Mouse (Mus musculus) forebrain, postnatal 0 days (tissue): ENCODE results near the gene Plppr5. TPM values are rescaled to one million over a fixed set of nuclear protein-coding genes. Genes with fewer than 3 reads are reported as not detected.

Experiments
- ATAC-seq: fragments of 200-750 bp; cut with Nextera tagmentation; 2 replicates; pipeline ENCODE4 v1.8.0; 2017; ENCODE audit warnings: mild to moderate bottlenecking, moderate library complexity
- DNase-seq: peaks from one replicate; pipeline ENCODE4 v3.0.0-alpha.2; 2015
- H3K27ac ChIP-seq: fragments of 300-500 bp; sonication (generic); 2 replicates; pipeline ENCODE4 v1.5.1; 2014; ENCODE audit warnings: low read depth, mild to moderate bottlenecking, antibody characterized with exemption, low read length, moderate library complexity, mixed read lengths
- H3K27me3 ChIP-seq: fragments of 300-500 bp; sonication (generic); 2 replicates; pipeline ENCODE4 v1.6.1; 2014; ENCODE audit warnings: mild to moderate bottlenecking, low read length, mixed read lengths; ENCODE audit not compliant: insufficient read depth
- H3K36me3 ChIP-seq: fragments of 300-500 bp; sonication (generic); 2 replicates; pipeline ENCODE4 v1.6.1; 2014; ENCODE audit warnings: mild to moderate bottlenecking, moderate library complexity; ENCODE audit not compliant: insufficient read depth
- H3K4me1 ChIP-seq: fragments of 300-500 bp; sonication (generic); 2 replicates; pipeline ENCODE4 v1.6.1; 2014; ENCODE audit warnings: antibody characterized with exemption; ENCODE audit not compliant: insufficient read depth
- H3K4me2 ChIP-seq: fragments of 300-500 bp; sonication (generic); 2 replicates; pipeline ENCODE4 v1.6.1; 2014; ENCODE audit warnings: low read depth, mild to moderate bottlenecking, moderate library complexity
- H3K4me3 ChIP-seq: fragments of 300-500 bp; sonication (generic); 2 replicates; pipeline ENCODE4 v1.5.1; 2014; ENCODE audit warnings: low read depth, low read length, mixed read lengths
- H3K9ac ChIP-seq: fragments of 300-500 bp; sonication (generic); 2 replicates; pipeline ENCODE4 v1.6.1; 2014; ENCODE audit warnings: mild to moderate bottlenecking
- H3K9me3 ChIP-seq: fragments of 300-500 bp; sonication (generic); 2 replicates; pipeline ENCODE4 v1.6.1; 2016; ENCODE audit warnings: low read length
- CTCF ChIP-seq: sonication (generic); IDR thresholded peaks from 2 replicates; pipeline ENCODE4 v1.5.1; 2016; ENCODE audit warnings: antibody characterized with exemption, control low read depth, low read depth
- WGBS: fragments of 180-500 bp; shearing (Covaris S2); extraction: QIAGEN DNeasy Blood & Tissue Kit; methylation state at CpG from one replicate; pipeline ENCODE4 v1.1.7; 2014; 5-methylcytosine and 5-hydroxymethylcytosine counted together
- polyA plus RNA-seq: library from polyadenylated mRNA; unstranded; fragments of >200 nt; fragmentation: Nextera tagmentation; extraction: Ambion mirVana; gene quantifications from 2 replicates; pipeline ENCODE4 v1.2.1, GENCODE M21; 2015
- total RNA-seq: library from RNA; depleted of rRNA; stranded (reverse); fragments of >200 nt; gene quantifications from 2 replicates; pipeline ENCODE4 v1.2.3, GENCODE M21; 2014

The Plppr5 gene
- total and polyA plus RNA-seq, 2 experiments from 2014 or later = 19.1 to 40.1 TPM

GRCm38 (mm10) chr3:117582628-117583027 is 8.0 kb downstream of the Plppr5 start:
- H3K27ac ChIP-seq = no peak overlapping the region
- WGBS = 88% methylated on average over 2 of the region's 2 CpGs
- ATAC-seq (no peak), DNase-seq (no peak)
- no peaks in the 10 kb centered on the region; the same call in 1 of the 2 replicates for H3K36me3 ChIP-seq
- peaks cover 4% of the 10 kb centered on the region for H3K4me1 ChIP-seq
- H3K9me3 ChIP-seq = no peaks in the 10 kb centered on the region
- H3K4me3 ChIP-seq = no peak overlapping the region
- no peaks in the 10 kb centered on the region for H3K27me3 ChIP-seq
- H3K4me2 ChIP-seq = no peak overlapping the region
- H3K9ac ChIP-seq = no peak overlapping the region
- no peak for TF ChIP-seq CTCF

GRCm38 (mm10) chr3:117602404-117602803 is 27.8 kb downstream of the Plppr5 start:
- Histone ChIP-seq H3K27me3 (no peaks in the 10 kb centered on the region), H3K9ac (no peak overlapping the region), H3K36me3 (no peaks in the 10 kb centered on the region), H3K9me3 (no peaks in the 10 kb centered on the region), H3K4me2 (no peak overlapping the region), H3K4me1 (0 out of 2 replicates have a peak, but pooled peaks cover 2% of the 10 kb centered on the region), H3K27ac (no peak overlapping the region), H3K4me3 (no peak overlapping the region)
- ATAC-seq = peak; percentile 42; the same call in 1 of the 2 replicates
- DNase-seq = peak; percentile 23
- 25% methylated on average over 1 of the region's 1 CpGs for WGBS
- TF ChIP-seq CTCF = no peak

- no peak overlapping the region for H3K9ac ChIP-seq
- TF ChIP-seq CTCF = no peak
- H3K27ac ChIP-seq = no peak overlapping the region
- no peaks in the 10 kb centered on the region for H3K27me3 ChIP-seq
- 49% methylated on average over 2 of the region's 2 CpGs for WGBS
- H3K36me3 ChIP-seq = no peaks in the 10 kb centered on the region
- no peak for ATAC-seq
- no peak for DNase-seq
- no peak overlapping the region for H3K4me2 ChIP-seq
- H3K4me3 ChIP-seq = no peak overlapping the region
- H3K4me1 ChIP-seq = 0 out of 2 replicates have a peak, but pooled peaks cover 4% of the 10 kb centered on the region
- H3K9me3 ChIP-seq = no peaks in the 10 kb centered on the region
These were observed 28.8 kb downstream of the Plppr5 start for GRCm38 (mm10) chr3:117603458-117603857.

GRCm38 (mm10) chr3:117606383-117606782 is 31.7 kb downstream of the Plppr5 start:
- Histone ChIP-seq H3K4me2 (no peak overlapping the region), H3K27me3 (no peaks in the 10 kb centered on the region), H3K36me3 (no peaks in the 10 kb centered on the region), H3K9me3 (no peaks in the 10 kb centered on the region), H3K4me1 (0 out of 2 replicates have a peak, but pooled peaks cover 4% of the 10 kb centered on the region), H3K4me3 (no peak overlapping the region), H3K27ac (no peak overlapping the region), H3K9ac (no peak overlapping the region)
- ATAC-seq = no peak
- no peak for DNase-seq
- no peak for TF ChIP-seq CTCF

GRCm38 (mm10) chr3:117611453-117611852 is 36.8 kb downstream of the Plppr5 start:
- 66% methylated on average over 5 of the region's 5 CpGs for WGBS
- no peak for TF ChIP-seq CTCF
- Histone ChIP-seq H3K4me3 (no peak overlapping the region), H3K4me2 (no peak overlapping the region), H3K27ac (no peak overlapping the region), H3K27me3 (no peaks in the 10 kb centered on the region), H3K9me3 (no peaks in the 10 kb centered on the region), H3K36me3 (no peaks in the 10 kb centered on the region), H3K4me1 (0 out of 2 replicates have a peak, but pooled peaks cover 7% of the 10 kb centered on the region), H3K9ac (no peak overlapping the region)
- ATAC-seq = no peak
- DNase-seq = no peak

GRCm38 (mm10) chr3:117614856-117615255 is 40.2 kb downstream of the Plppr5 start:
- Histone ChIP-seq H3K27ac (0 out of 2 replicates have a peak overlapping the region, but pooled peaks have one; percentile 15), H3K4me2 (no peak overlapping the region), H3K4me1 (0 out of 2 replicates have a peak, but pooled peaks cover 4% of the 10 kb centered on the region), H3K9me3 (no peaks in the 10 kb centered on the region), H3K4me3 (no peak overlapping the region), H3K36me3 (no peaks in the 10 kb centered on the region), H3K27me3 (no peaks in the 10 kb centered on the region), H3K9ac (no peak overlapping the region)
- DNase-seq (no peak), ATAC-seq (peak; percentile 27; the same call in 1 of the 2 replicates)
- WGBS = 35% methylated on average over 1 of the region's 1 CpGs
- TF ChIP-seq CTCF = no peak

- Histone ChIP-seq H3K9ac (no peak overlapping the region), H3K36me3 (no peaks in the 10 kb centered on the region), H3K4me2 (no peak overlapping the region), H3K27ac (no peak overlapping the region; the same call in 1 of the 2 replicates), H3K4me3 (no peak overlapping the region), H3K4me1 (no peaks in the 10 kb centered on the region), H3K9me3 (no peaks in the 10 kb centered on the region), H3K27me3 (no peaks in the 10 kb centered on the region)
- WGBS = 79% methylated on average over 13 of the region's 13 CpGs
- ATAC-seq = peak; percentile 34; the same call in 1 of the 2 replicates
- no peak for DNase-seq
- TF ChIP-seq CTCF = no peak
These were observed 50.8 kb downstream of the Plppr5 start for GRCm38 (mm10) chr3:117625257-117626001.
